ENCODE assay signal across 8 mouse cellular contexts in genomic region chr6:70805267-70805666, GRCm38 (mm10). TPM values are rescaled to one million over a fixed set of nuclear protein-coding genes. Genes with fewer than 3 reads are reported as not detected.
A peak's percentile ranks its signal among the peaks of the same experiment; 100 is the strongest.
DNase-seq lines count a peak whose midpoint lies in the region; ATAC-seq and TF ChIP-seq lines count a peak whose summit lies in the region.

No protein-coding gene starts in this region.

- H3K9me3 ChIP-seq in forebrain, embryonic 15.5 days: no peaks in the 10 kb centered on the region
- no peaks in the 10 kb centered on the region for H3K9me3 ChIP-seq in hindbrain, embryonic 12.5 days (replicated peaks)
- H3K9me3 ChIP-seq in lung, postnatal 0 days (ENCODE audit: low read length): no peaks in the 10 kb centered on the region

- TF ChIP-seq EP300 in lung, postnatal 0 days (IDR thresholded peaks at IDR 0.05): no peak

- WGBS in forebrain, embryonic 15.5 days: 10% methylated on average over 7 of the region's 7 CpGs
- WGBS in hindbrain, embryonic 12.5 days: 15% methylated on average over 7 of the region's 7 CpGs
- WGBS in lung, postnatal 0 days: 13% methylated on average over 7 of the region's 7 CpGs

- H3K36me3 ChIP-seq in forebrain, embryonic 15.5 days: no peaks in the 10 kb centered on the region
- no peaks in the 10 kb centered on the region for H3K36me3 ChIP-seq in hindbrain, embryonic 12.5 days
- no peaks in the 10 kb centered on the region for H3K36me3 ChIP-seq in lung, postnatal 0 days (ENCODE audit: insufficient read depth, low read length)

- peaks cover 7% of the 10 kb centered on the region for H3K4me1 ChIP-seq in forebrain, embryonic 15.5 days
- H3K4me1 ChIP-seq in hindbrain, embryonic 12.5 days: peaks cover 4% of the 10 kb centered on the region
- H3K4me1 ChIP-seq in lung, postnatal 0 days (ENCODE audit: insufficient read depth, low read depth, low read length): no peaks in the 10 kb centered on the region

- DNase-seq in MN1 (ENCODE audit: low spot score): peak; percentile 72
- peak; percentile 63 for DNase-seq in cerebellum, adult 11-12 months
- DNase-seq in layer of hippocampus, postnatal 10 days (ENCODE audit: low spot score in 2 of 2): peak; percentile 53 to 63
- peak; percentile 74 for DNase-seq in lung, postnatal 0 days (ENCODE audit: low spot score)
- DNase-seq in retina, embryonic 14.5 days (ENCODE audit: low spot score): peak; percentile 82
- DNase-seq in yolk sac, embryonic 10.5 days (ENCODE audit: low spot score): peak; percentile 57

- H3K27ac ChIP-seq in forebrain, embryonic 15.5 days (replicated peaks): no peak overlapping the region; the same call in 1 of the 2 replicates
- H3K27ac ChIP-seq in hindbrain, embryonic 12.5 days: no peak overlapping the region
- no peak overlapping the region for H3K27ac ChIP-seq in lung, postnatal 0 days (ENCODE audit: low read length)

- no peaks in the 10 kb centered on the region for H3K27me3 ChIP-seq in forebrain, embryonic 15.5 days
- no peaks in the 10 kb centered on the region for H3K27me3 ChIP-seq in hindbrain, embryonic 12.5 days
- H3K27me3 ChIP-seq in lung, postnatal 0 days (replicated peaks; ENCODE audit: insufficient read depth, low read length): no peaks in the 10 kb centered on the region

- H3K4me2 ChIP-seq in forebrain, embryonic 15.5 days (replicated peaks): peak overlapping the region; percentile 29; the same call in 1 of the 2 replicates
- peak overlapping the region; percentile 31 for H3K4me2 ChIP-seq in hindbrain, embryonic 12.5 days (replicated peaks)
- peak overlapping the region; percentile 48; the same call in 1 of the 2 replicates for H3K4me2 ChIP-seq in lung, postnatal 0 days (replicated peaks; ENCODE audit: low read depth, low read length)

- H3K4me3 ChIP-seq in forebrain, embryonic 15.5 days: no peak overlapping the region
- H3K4me3 ChIP-seq in hindbrain, embryonic 12.5 days: no peak overlapping the region
- no peak overlapping the region for H3K4me3 ChIP-seq in lung, postnatal 0 days (ENCODE audit: low read depth, low read length)

- TF ChIP-seq CTCF in lung, postnatal 0 days (IDR thresholded peaks at IDR 0.05): peak; percentile 77

- ATAC-seq in forebrain, embryonic 15.5 days (replicated peaks): peak; percentile 58
- peak; percentile 61 for ATAC-seq in hindbrain, embryonic 12.5 days (ENCODE audit: low FRiP score)
- ATAC-seq in lung, postnatal 0 days: peak; percentile 83

- H3K9ac ChIP-seq in forebrain, embryonic 15.5 days (replicated peaks): no peak overlapping the region
- H3K9ac ChIP-seq in hindbrain, embryonic 12.5 days: no peak overlapping the region
- H3K9ac ChIP-seq in lung, postnatal 0 days (replicated peaks; ENCODE audit: low read depth): no peak overlapping the region

RNA-seq across cellular contexts. Expression of gene Rpia, which starts 13.2 kb away (rescaled TPM):
- polyA plus RNA-seq in forebrain, embryonic 15.5 days (2015; fragmentation: Nextera tagmentation; extraction: Ambion mirVana): 3.4 and 3.6 TPM in 2 replicates
- 3.2 and 3.5 TPM in 2 replicates for polyA plus RNA-seq in hindbrain, embryonic 12.5 days (2016; fragmentation: Nextera tagmentation; extraction: Ambion mirVana)
- total RNA-seq in layer of hippocampus, postnatal 10 days (2021): 10 to 100 TPM; 11.9 to 15.7 TPM
- polyA plus RNA-seq in lung, postnatal 0 days (2015; fragmentation: Nextera tagmentation; extraction: Ambion mirVana): 2.3 and 2.4 TPM in 2 replicates

RNA-seq across cellular contexts. Expression of gene Eif2ak3, which starts 39.0 kb away (rescaled TPM):
- polyA plus RNA-seq in forebrain, embryonic 15.5 days (2015; fragmentation: Nextera tagmentation; extraction: Ambion mirVana): 15.9 and 16.2 TPM in 2 replicates
- 16.1 and 17.6 TPM in 2 replicates for polyA plus RNA-seq in hindbrain, embryonic 12.5 days (2016; fragmentation: Nextera tagmentation; extraction: Ambion mirVana)
- total RNA-seq in layer of hippocampus, postnatal 10 days (2021): 10 to 100 TPM; 18.3 to 21.6 TPM
- polyA plus RNA-seq in lung, postnatal 0 days (2015; fragmentation: Nextera tagmentation; extraction: Ambion mirVana): 8.6 and 8.9 TPM in 2 replicates
